Mouse (Mus musculus): Measurements from ENCODE around the gene Gpatch11. TPM values are rescaled to one million over a fixed set of nuclear protein-coding genes. Genes with fewer than 3 reads are reported as not detected.
"Not testable (repeated sequence)": the region's sequence is repeated elsewhere in the genome, so short reads cannot be mapped to it uniquely, and the experiment has no call there.

The Gpatch11 gene
- total RNA-seq (2021) (10 to 100 TPM; 26.6 to 32.3 TPM), polyA plus RNA-seq (2012; rRNA removed) (4.9 and 5.7 TPM in 2 replicates)
- long read RNA-seq, full-length matches to known transcripts = 8 of 12 reads
- long read RNA-seq, partial matches to known transcripts = 0 of 12 reads
- long read RNA-seq, other reads (novel, unspliced or antisense) = 4 of 12 reads

DNA sequence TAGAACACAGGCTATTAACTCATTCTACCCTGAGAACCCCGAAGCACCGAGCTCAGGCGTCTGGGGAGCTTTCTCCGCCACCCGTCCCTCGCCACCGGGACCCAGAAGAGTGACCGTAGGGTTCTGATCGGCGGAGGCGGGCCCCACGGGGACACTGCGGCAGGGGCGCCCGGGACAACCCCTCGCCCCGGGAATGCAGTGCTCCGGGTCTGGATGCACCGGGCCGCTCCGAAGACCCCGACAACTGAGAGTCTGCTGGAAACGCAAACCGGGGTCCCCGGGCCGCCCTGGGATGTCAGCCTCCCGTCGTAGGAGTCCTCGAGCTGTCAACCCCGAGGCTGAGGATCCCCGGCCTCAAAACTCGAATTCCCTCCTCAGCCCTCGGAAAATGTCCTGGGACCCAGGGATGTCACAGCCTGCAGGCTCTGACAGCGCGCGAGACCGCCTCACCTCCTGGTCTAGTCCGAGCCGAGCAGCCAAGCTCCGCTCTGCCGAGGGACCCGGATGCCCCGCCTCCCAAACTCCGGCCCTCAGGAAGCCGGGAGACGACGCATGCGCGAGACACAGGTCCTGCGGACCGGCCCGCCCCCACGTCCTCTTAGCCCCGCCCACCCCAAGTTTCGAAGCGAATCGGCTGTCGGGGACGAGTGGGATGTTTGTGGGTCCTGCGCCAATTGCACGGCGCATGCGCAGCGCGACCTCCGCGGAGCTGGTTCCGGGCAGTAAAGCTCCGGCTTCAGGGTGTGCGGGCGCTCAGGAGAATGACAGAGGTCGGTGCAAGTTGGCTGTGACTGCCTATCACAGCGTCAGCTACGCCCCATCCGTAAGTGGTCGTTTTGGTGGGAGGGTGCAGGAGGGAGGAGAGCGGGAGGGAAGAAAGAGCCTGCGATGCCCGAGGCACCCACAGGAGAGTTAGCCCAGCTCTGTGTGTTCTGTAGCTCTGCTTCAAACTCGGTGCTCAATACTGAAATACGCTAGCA, at the start of gene Gpatch11, which contains the start of gene Heatr5b:
Gpatch11 (plus strand) TSS at position 712 of the 980 bp plus-strand sequence.
Heatr5b (minus strand) TSS at position 509 of the 980 bp plus-strand sequence.
- DNase-seq = peak; percentile 99

DNA sequence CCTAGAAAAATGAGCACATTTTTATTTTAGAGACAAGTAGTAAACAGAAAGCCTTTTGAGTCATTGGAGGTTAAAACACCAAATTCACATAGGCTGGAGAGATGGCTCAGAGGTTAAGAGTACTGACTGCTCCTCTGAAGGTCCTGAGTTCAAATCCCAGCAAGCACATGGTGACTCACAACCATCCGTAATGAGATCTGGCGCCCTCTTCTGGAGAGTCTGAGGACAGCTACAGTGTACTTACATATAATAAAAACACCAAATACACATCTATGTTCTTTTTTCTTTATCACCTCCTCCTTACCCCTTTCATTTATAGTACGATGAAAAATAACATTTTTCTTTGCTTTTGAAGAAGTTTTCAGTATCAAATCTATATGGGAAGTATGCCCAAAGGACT, 47.1 kb upstream of the Gpatch11 start:
- DNase-seq = not testable (repeated sequence)

- DNase-seq = no peak
These were observed 44.2 kb upstream of the Gpatch11 start for GRCm38 (mm10) chr17:78791068-78791689.

DNA sequence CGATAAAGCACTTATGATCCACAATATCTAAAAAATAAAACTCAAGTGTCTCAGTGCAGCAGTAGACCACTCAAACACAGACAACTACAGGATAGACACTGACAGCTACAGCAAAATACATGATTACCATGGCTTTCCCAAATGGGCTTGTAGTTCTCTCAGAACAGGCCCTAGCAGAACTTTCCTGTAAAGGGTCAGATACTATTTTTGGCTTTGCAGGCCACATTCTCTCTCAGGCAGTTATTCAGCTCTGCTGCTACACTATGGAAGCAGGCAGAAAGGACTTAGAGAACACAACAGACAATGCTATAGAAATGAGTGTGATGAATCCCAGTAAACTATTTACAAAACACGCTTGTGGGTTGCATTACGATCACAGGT, 43.7 kb upstream of the Gpatch11 start:
- no peak for DNase-seq

GRCm38 (mm10) chr17:78792122-78792521, 43.2 kb upstream of the Gpatch11 start:
- no peak for DNase-seq

GRCm38 (mm10) chr17:78794390-78794789, 41.0 kb upstream of the Gpatch11 start:
- no peak for DNase-seq

DNA sequence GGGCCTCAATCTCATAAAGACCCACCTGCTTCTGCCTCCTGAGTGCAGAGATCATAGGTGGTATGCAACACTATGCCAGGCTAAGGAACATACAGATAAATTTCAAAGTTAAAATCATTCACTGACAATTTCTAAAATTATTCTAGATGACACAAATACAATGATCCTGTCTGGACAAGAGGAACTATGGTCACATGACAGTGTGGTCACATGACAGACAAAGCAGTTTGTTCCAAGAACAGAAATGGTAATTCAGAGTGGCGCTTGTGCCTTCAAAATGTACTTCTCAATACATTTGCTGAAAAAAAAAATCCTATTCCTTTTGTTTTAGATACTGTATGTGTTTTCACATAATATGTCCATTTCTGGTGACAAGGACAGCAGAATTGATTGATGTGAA, 38.1 kb upstream of the Gpatch11 start:
- no peak for DNase-seq

- no peak for DNase-seq
These were observed 26.3 kb upstream of the Gpatch11 start for GRCm38 (mm10) chr17:78809019-78809418.

DNA sequence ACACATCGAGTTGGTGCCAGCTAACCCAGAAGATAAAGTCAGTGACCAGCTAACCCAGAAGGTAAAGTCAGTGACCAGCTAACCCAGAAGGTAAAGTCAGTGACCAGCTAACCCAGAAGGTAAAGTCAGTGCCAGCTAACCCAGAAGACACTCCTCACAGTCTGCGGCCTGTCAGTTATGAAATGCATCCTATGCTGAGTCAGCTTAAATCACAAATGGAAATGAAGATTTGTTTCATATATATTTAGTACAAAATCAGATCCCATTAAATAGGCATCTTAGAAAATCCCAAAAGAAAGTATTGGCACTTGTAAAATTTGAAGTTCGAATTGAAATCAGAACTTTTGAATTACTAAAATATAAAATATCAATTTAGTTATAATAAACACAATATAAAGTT, 25.8 kb upstream of the Gpatch11 start:
- DNase-seq = no peak

GRCm38 (mm10) chr17:78824346-78824745, 11.0 kb upstream of the Gpatch11 start:
- DNase-seq = no peak

DNA sequence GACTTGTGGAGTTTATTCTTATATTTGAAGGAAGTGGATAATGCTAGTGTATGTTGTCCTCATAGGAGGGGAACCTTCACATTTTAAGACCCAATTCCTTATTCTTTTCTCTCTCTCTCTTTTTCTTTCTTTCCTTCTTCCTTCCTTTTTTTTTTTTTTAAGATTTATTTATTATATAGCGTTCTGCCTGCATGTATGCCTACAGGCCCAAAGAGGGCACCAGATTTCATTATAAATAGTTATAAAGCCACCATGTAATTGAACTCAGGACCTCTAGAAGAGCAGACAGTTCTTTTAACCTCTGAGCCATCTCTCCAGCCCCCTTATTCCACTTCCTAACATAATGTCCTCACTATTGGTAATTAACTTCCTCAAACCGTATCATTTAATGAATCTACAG, 689 bp downstream of the Gpatch11 start:
- DNase-seq = no peak

DNA sequence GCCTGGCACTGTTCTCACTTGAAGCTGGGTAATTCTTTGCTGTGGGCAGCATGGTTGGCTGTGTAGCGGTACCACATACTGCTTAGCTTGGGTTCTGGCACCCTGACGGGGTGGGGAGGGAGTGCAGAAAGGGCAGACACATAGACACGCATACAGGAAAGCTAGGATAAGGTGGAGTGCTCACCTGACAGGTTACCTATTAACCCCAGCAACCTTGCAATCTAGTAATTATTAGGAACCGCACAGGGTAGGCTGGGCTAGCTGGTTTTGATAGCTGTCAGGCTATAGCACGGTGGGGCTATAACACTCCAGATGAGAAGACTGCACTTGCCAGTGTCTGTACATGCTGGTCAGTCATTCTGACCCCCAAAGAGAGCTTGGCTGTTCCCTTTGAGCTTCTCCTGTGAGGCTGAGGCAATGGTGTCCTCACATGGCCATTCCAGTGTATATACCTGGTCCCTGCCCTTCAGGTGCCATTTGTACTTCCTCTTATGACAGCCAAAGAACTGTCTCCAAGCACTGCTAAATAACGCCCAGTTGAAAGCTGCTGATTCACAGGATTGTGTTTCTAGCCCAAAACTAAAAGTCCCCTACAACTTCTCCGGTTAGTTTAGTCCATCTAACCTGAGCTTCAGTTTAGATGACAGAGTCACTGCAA, 7.0 kb downstream of the Gpatch11 start:
- no peak for DNase-seq

- no peak for DNase-seq
These were observed 20.9 kb downstream of the Gpatch11 start for GRCm38 (mm10) chr17:78856243-78856642.

DNA sequence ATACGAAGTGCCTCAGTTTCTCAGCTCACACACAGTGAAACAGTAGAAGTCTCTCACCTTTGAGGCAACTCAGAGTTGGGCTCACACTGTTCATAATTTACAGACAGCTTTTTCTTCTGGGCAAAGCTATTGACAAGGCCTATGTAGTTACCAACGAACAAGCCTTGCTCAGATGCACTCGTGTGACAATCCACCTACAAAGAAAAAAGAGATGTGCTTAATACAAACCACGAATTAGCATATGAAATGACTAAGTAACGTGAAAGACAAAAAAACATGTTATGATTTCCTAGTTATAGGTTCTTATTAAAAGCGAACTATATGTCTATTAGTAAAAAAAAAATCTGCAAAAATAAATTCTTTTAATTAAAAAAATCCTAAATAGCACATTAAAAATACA, 38.5 kb downstream of the Gpatch11 start:
- no peak for DNase-seq

- DNase-seq = peak; percentile 9
These were observed 46.5 kb downstream of the Gpatch11 start for GRCm38 (mm10) chr17:78881878-78882304.

- peak; percentile 94 for DNase-seq
These were observed 47.2 kb downstream of the Gpatch11 start, which contains the start of gene Eif2ak2 for GRCm38 (mm10) chr17:78882401-78883112. Gene Eif2ak2 (minus strand): TSS chr17:78882573.

GRCm38 (mm10) chr17:78883291-78883690, 47.9 kb downstream of the Gpatch11 start:
- DNase-seq = no peak

DNA sequence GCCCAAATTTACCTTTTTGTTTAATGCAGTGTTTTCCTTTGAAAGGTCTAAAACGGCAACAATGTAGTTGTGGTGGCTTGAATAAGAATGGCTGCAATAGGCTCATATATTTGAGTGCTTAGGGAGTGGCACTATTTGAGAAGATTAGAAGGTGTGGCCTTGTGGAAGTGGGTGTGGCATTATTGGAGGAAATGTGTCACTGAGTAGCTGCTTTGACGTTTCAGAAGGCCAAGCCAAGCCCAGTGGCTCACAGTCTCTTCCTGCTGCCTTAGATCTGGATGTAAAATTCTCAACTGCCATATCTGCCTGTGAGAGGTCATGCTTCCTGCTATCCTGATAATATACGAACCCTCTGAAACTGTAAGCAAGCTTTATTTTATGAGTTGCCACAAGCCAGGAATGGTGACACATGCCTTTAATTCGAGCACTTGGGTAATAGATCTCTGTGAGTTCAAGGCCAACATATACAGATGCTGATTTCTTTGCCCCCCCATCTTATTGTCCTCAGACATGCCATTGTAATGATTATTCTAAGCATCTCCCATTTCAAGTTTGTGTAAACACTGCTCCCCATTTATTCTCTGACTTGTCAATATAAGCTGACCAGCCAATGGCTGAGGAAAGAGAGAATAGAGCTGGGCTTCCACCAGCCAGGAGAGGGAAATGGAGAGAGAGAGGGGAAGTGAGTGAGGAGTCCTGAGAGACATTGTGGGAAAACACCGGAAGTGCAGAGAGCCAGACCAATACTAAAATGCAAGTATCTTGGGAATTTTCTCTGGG, 50.1 kb downstream of the Gpatch11 start:
- no peak for DNase-seq

- peak; percentile 40 for DNase-seq
These were observed 53.2 kb downstream of the Gpatch11 start for GRCm38 (mm10) chr17:78888554-78888953.

DNA sequence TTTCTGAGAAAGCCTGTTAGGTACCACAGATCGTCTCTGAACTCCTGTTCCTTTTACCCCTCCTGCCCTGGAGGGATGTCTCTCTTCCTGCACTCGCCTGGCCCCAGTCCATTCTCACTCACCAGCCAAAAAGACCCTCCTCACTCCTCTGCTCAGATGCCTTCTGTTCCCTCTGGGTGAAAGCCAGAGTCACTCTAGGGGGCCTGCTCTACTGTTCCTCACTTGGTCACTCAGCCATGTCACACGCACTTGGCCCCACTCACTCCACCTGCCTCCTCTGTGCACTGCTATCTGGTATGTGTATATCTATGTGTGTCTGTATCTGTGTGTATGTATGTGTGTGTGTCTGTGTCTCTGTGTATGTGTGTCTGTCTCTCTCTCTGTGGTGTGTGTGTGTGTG, 53.8 kb downstream of the Gpatch11 start:
- no peak for DNase-seq

DNA sequence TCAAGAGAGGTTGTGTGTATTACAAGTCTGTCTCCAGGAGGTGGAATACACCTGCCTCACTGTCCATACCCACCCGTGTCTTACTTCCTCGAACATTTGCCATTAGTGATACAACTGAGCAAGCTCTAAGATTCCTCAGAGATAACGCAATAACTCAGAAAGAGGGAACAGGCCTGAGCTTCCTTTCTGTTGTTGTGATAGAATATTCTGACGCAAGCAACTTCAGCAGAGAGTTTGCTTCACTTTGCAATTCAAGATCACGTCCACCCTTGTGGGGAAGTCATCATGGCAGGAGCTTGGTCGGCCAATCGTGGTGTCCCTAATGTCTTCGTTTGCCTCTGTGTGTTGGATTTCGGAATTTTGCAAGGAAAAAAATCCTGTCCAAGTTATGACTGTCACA, 55.7 kb downstream of the Gpatch11 start:
- DNase-seq = no peak

Data from adrenal gland, adult 2 months (tissue).